Mouse (Mus musculus) limb, embryonic 10.5 days (tissue): ENCODE measurements at regions not wholly inside any gene's neighbourhood (a gene's known extent, or its start where the extent isn't known, plus 50 kb on each side); places are given as distances from the start of the nearest gene placed in this dataset.
A peak's percentile ranks its signal among the peaks of the same experiment; 100 is the strongest.

Source experiments
- DNase-seq: peaks from one replicate; pipeline ENCODE4 v3.0.0-alpha.2; 2017; ENCODE audit warnings: low spot score
- H3K27ac ChIP-seq: fragments of 300-500 bp; sonication (generic); 2 replicates; pipeline ENCODE4 v1.5.1; 2016; ENCODE audit warnings: mild to moderate bottlenecking
- H3K27me3 ChIP-seq: fragments of 300-500 bp; sonication (generic); 2 replicates; pipeline ENCODE4 v1.6.1; 2016; ENCODE audit warnings: low read depth, mild to moderate bottlenecking; ENCODE audit not compliant: poor library complexity, severe bottlenecking
- H3K36me3 ChIP-seq: fragments of 300-500 bp; sonication (generic); 2 replicates; pipeline ENCODE4 v1.6.1; 2016; ENCODE audit warnings: mild to moderate bottlenecking, moderate library complexity
- H3K4me1 ChIP-seq: fragments of 300-500 bp; sonication (generic); 2 replicates; pipeline ENCODE4 v1.6.1; 2016
- H3K4me3 ChIP-seq: fragments of 300-500 bp; sonication (generic); 2 replicates; pipeline ENCODE4 v1.5.1; 2016; ENCODE audit warnings: mild to moderate bottlenecking, moderate library complexity
- H3K9me3 ChIP-seq: fragments of 300-500 bp; sonication (generic); replicated peaks from 2 replicates; pipeline ENCODE4 v1.6.1; 2016; ENCODE audit warnings: mild to moderate bottlenecking
- WGBS: fragments of 180-500 bp; shearing (Covaris S2); methylation state at CpG from one replicate; pipeline ENCODE4 v1.1.7; 2016; 5-methylcytosine and 5-hydroxymethylcytosine counted together

- Histone ChIP-seq H3K4me3 (no peak overlapping the region), H3K27me3 (no peaks in the 10 kb centered on the region), H3K4me1 (no peaks in the 10 kb centered on the region), H3K9me3 (no peaks in the 10 kb centered on the region), H3K27ac (no peak overlapping the region), H3K36me3 (no peaks in the 10 kb centered on the region)
- 81% methylated on average over 5 of the region's 5 CpGs for WGBS
- DNase-seq = no peak
These were observed 153.8 kb upstream of the Kcnh8 start for GRCm38 (mm10) chr17:52448701-52449100.

GRCm38 (mm10) chr17:52459303-52459996 is 143.1 kb upstream of the Kcnh8 start:
- DNase-seq = no peak
- Histone ChIP-seq H3K4me3 (no peak overlapping the region), H3K27me3 (no peaks in the 10 kb centered on the region), H3K4me1 (no peaks in the 10 kb centered on the region), H3K27ac (no peak overlapping the region), H3K36me3 (no peaks in the 10 kb centered on the region), H3K9me3 (no peaks in the 10 kb centered on the region)
- WGBS = 76% methylated on average over 10 of the region's 10 CpGs

- no peak for DNase-seq
- Histone ChIP-seq H3K9me3 (no peaks in the 10 kb centered on the region), H3K27ac (no peak overlapping the region), H3K4me3 (no peak overlapping the region), H3K36me3 (no peaks in the 10 kb centered on the region), H3K27me3 (no peaks in the 10 kb centered on the region), H3K4me1 (no peaks in the 10 kb centered on the region)
- WGBS = 94% methylated on average over 5 of the region's 5 CpGs
These were observed 142.5 kb upstream of the Kcnh8 start for GRCm38 (mm10) chr17:52459997-52460387.

- H3K27me3 ChIP-seq = no peaks in the 10 kb centered on the region
- H3K4me3 ChIP-seq = no peak overlapping the region
- no peak for DNase-seq
- no peaks in the 10 kb centered on the region for H3K4me1 ChIP-seq
- no peak overlapping the region for H3K27ac ChIP-seq
- no peaks in the 10 kb centered on the region for H3K36me3 ChIP-seq
- no peaks in the 10 kb centered on the region for H3K9me3 ChIP-seq
- 79% methylated on average over 11 of the region's 11 CpGs for WGBS
These were observed 141.2 kb upstream of the Kcnh8 start for GRCm38 (mm10) chr17:52461264-52461663.

- WGBS = 40% methylated on average over 6 of the region's 6 CpGs
- no peaks in the 10 kb centered on the region for H3K27me3 ChIP-seq
- H3K27ac ChIP-seq = no peak overlapping the region
- H3K4me1 ChIP-seq = no peaks in the 10 kb centered on the region
- DNase-seq = peak; percentile 42
- no peaks in the 10 kb centered on the region for H3K36me3 ChIP-seq
- no peak overlapping the region for H3K4me3 ChIP-seq
- no peaks in the 10 kb centered on the region for H3K9me3 ChIP-seq
These were observed 140.8 kb upstream of the Kcnh8 start for GRCm38 (mm10) chr17:52461709-52462141.

GRCm38 (mm10) chr17:52462361-52462760 is 140.1 kb upstream of the Kcnh8 start:
- no peaks in the 10 kb centered on the region for H3K36me3 ChIP-seq
- H3K27me3 ChIP-seq = no peaks in the 10 kb centered on the region
- no peak for DNase-seq
- WGBS = 86% methylated on average over 9 of the region's 9 CpGs
- H3K9me3 ChIP-seq = no peaks in the 10 kb centered on the region
- H3K4me3 ChIP-seq = no peak overlapping the region
- H3K4me1 ChIP-seq = no peaks in the 10 kb centered on the region
- H3K27ac ChIP-seq = no peak overlapping the region

- Histone ChIP-seq H3K9me3 (no peaks in the 10 kb centered on the region), H3K27ac (no peak overlapping the region), H3K4me3 (no peak overlapping the region), H3K4me1 (no peaks in the 10 kb centered on the region), H3K27me3 (no peaks in the 10 kb centered on the region), H3K36me3 (no peaks in the 10 kb centered on the region)
- no peak for DNase-seq
- 93% methylated on average over 5 of the region's 5 CpGs for WGBS
These were observed 134.0 kb upstream of the Kcnh8 start for GRCm38 (mm10) chr17:52468464-52468863.

GRCm38 (mm10) chr17:52479327-52480086 is 123.0 kb upstream of the Kcnh8 start:
- no peaks in the 10 kb centered on the region for H3K9me3 ChIP-seq
- 70% methylated on average over 7 of the region's 7 CpGs for WGBS
- H3K27me3 ChIP-seq = no peaks in the 10 kb centered on the region
- no peak overlapping the region for H3K27ac ChIP-seq
- no peak for DNase-seq
- H3K4me1 ChIP-seq = no peaks in the 10 kb centered on the region
- no peaks in the 10 kb centered on the region for H3K36me3 ChIP-seq
- H3K4me3 ChIP-seq = no peak overlapping the region

GRCm38 (mm10) chr17:52480087-52480638 is 122.3 kb upstream of the Kcnh8 start:
- Histone ChIP-seq H3K27ac (no peak overlapping the region), H3K9me3 (no peaks in the 10 kb centered on the region), H3K4me3 (no peak overlapping the region), H3K27me3 (no peaks in the 10 kb centered on the region), H3K36me3 (no peaks in the 10 kb centered on the region), H3K4me1 (no peaks in the 10 kb centered on the region)
- 80% methylated on average over 5 of the region's 5 CpGs for WGBS
- DNase-seq = no peak

- Histone ChIP-seq H3K36me3 (no peaks in the 10 kb centered on the region), H3K4me1 (no peaks in the 10 kb centered on the region), H3K27ac (no peak overlapping the region), H3K27me3 (no peaks in the 10 kb centered on the region), H3K9me3 (no peaks in the 10 kb centered on the region), H3K4me3 (no peak overlapping the region)
- DNase-seq = no peak
- WGBS = 90% methylated on average over 3 of the region's 3 CpGs
These were observed 95.7 kb upstream of the Kcnh8 start for GRCm38 (mm10) chr17:52506760-52507159.

GRCm38 (mm10) chr17:52530260-52530659 is 72.2 kb upstream of the Kcnh8 start:
- H3K4me1 ChIP-seq = no peaks in the 10 kb centered on the region
- H3K27me3 ChIP-seq = no peaks in the 10 kb centered on the region
- DNase-seq = no peak
- H3K36me3 ChIP-seq = no peaks in the 10 kb centered on the region
- no peak overlapping the region for H3K27ac ChIP-seq
- H3K9me3 ChIP-seq = no peaks in the 10 kb centered on the region
- no peak overlapping the region for H3K4me3 ChIP-seq
